Mouse (Mus musculus): Measurements from ENCODE around the gene Psmb3. TPM values are rescaled to one million over a fixed set of nuclear protein-coding genes. Genes with fewer than 3 reads are reported as not detected.
A peak's percentile ranks its signal among the peaks of the same experiment; 100 is the strongest.
"Not testable (repeated sequence)": the region's sequence is repeated elsewhere in the genome, so short reads cannot be mapped to it uniquely, and the experiment has no call there.

Psmb3 gene
- total RNA-seq (2021) = 100 to 1,000 TPM; 141 to 151 TPM

- intact Hi-C loops (cut with DNase I) = loop anchor here (5.0 kb wide), 1 partner anchor 284 kb away; the partner anchor contains the start of gene Plxdc1
- peak; percentile 98 to 99 for DNase-seq
Measured at GRCm38 (mm10) chr11:97703039-97703826, at the start of gene Psmb3. Gene Psmb3, plus strand, starts transcription at chr11:97703399.

DNA sequence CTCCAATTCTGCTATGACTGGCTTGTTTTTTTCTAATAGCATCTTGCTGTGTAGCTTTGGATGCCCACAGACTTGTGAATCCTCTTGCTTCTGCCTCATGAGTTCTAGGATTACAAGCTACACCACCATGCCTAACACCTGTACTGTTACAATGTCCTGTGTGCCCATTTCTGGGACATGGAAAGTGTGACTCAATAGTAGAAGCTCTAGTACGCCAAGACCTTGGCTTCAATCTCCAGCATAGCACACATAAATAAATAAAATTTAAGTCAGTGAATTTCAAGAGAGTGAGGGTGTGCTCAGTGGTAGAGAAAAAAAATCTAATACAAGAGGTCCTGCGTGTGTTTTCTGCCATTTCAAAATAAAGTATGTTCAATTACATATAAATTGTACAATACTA is 49.0 kb upstream of the Psmb3 start:
- intact Hi-C loops (cut with DNase I) = no loop called here
- no peak for DNase-seq

- no peak for DNase-seq
- intact Hi-C loops (cut with DNase I) = no loop called here
Measured at GRCm38 (mm10) chr11:97656269-97656971, 46.8 kb upstream of the Psmb3 start.

DNA sequence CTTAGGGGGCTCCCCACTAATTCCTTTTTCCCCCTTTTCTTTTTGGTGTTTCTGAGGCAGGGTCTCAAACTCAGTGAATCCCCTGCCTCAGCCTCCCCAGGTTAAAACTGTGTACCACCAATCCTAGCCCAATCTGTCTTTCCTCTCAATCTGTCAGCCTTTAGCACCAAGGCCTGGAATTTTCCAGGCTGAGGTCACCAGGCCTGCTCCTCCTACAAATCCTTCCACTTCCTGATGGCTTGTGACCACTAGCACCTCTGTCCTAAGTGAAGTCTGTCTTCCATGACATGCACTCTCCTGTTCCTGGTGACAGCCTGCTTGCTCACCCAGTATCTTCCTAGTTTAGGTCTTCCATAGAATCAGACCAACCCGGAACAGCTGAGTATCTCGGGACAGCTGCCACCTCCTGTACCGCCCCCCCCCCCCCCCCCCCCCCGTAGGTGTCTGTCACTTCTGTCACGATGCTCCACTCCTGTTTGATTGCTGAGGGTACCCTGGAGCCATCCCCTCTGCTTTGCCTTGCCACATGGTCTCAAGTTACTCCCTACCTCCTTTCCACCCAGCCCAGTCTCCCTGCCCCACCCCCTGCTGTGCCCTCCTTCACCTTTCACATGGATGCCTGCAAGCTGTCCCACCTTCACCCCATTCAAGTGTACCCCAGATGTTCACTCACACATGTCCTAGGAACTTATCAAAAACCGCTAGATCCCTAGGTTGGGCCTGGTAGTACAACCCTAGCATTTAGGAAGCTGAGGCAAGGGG is 45.8 kb upstream of the Psmb3 start:
- DNase-seq = no peak
- intact Hi-C loops (cut with DNase I) = no loop called here

DNA sequence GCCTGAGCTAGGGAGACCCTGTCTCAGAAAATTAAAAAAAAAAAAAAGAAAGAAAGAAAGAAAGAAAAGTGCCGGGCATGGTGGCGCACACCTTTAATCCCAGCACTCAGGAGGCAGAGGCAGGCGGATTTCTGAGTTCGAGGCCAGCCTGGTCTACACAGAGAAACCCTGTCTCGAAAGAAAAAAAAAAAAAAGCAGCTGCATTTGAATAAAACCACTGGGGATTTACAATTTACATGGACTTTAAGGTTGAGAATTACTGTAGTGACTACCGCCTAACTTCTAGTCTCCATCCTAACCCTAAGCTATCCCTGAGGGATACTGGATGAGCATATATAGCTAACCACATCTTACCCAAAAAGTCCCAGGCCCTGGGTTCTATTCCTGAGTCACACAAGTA is 45.2 kb upstream of the Psmb3 start:
- intact Hi-C loops (cut with DNase I); DNase-seq: not testable (repeated sequence)

- intact Hi-C loops (cut with DNase I) = no loop called here
- no peak for DNase-seq
Measured at GRCm38 (mm10) chr11:97658751-97659266, 44.4 kb upstream of the Psmb3 start.

- peak in 1 of 2 experiments; percentile 38 for DNase-seq
- intact Hi-C loops (cut with DNase I) = no loop called here
Measured at GRCm38 (mm10) chr11:97659267-97659989, 43.8 kb upstream of the Psmb3 start.

- peak; percentile 77 to 84 for DNase-seq
- intact Hi-C loops (cut with DNase I) = loop anchor here (1.0 to 2.0 kb wide), 2 partner anchors 26 to 39 kb away; no protein-coding TSS in a partner anchor
Measured at GRCm38 (mm10) chr11:97659990-97660714, 43.0 kb upstream of the Psmb3 start.

GRCm38 (mm10) chr11:97660734-97661647 is 42.2 kb upstream of the Psmb3 start:
- DNase-seq = peak in 1 of 2 experiments; percentile 34
- intact Hi-C loops (cut with DNase I) = loop anchor here (1.0 to 2.0 kb wide), 2 partner anchors 25 to 38 kb away; no protein-coding TSS in a partner anchor

- intact Hi-C loops (cut with DNase I) = loop anchor here (2.0 kb wide), 1 partner anchor 37 kb away; no protein-coding TSS in a partner anchor
- DNase-seq = peak; percentile 67 to 71
Measured at GRCm38 (mm10) chr11:97661648-97662133, 41.5 kb upstream of the Psmb3 start.

- intact Hi-C loops (cut with DNase I) = no loop called here
- peak; percentile 50 to 60 for DNase-seq
Measured at GRCm38 (mm10) chr11:97662207-97662892, 40.8 kb upstream of the Psmb3 start.

DNA sequence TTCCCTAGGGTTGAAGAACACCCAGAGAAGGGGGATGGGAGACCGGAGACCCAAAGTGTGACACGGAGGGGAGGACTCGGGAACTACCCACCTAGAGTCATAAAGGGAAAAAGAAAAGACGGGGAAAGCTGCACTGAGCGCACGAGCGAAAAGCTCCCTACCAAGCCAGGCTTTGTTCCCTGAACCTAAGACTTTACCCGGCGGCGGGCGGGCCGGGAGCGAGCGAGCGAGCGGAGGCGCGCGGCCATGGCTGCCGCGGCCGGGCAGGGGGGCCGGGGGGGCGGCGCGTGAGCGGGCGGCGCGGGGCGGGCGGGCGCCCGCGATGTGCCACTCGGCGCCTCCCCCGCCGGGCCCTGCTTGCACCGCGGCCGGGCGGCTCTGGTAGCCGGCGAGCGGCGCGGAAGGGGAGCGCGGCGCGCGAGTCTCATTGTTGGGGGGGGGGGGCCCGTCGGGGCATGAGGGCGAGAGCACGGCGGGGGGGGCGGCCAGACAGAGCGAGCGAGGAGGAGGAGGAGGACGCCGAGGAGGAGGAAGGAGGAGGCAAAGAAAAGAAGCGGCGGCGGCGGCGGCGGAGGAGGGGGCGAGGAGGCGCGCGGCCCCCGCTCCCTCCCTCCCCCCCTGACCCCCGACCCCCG is 40.2 kb upstream of the Psmb3 start, which contains the start of gene Mllt6:
Gene Mllt6, plus strand, starts transcription at position 522 of the 635 bp plus-strand sequence.
- intact Hi-C loops (cut with DNase I) = no loop called here
- peak; percentile 79 to 80 for DNase-seq

GRCm38 (mm10) chr11:97663528-97664338 is 39.5 kb upstream of the Psmb3 start:
- DNase-seq = peak; percentile 73 to 77
- intact Hi-C loops (cut with DNase I) = loop anchor here (1.0 kb wide), 1 partner anchor 22 kb away; the partner anchor contains the start of gene Cisd3

DNA sequence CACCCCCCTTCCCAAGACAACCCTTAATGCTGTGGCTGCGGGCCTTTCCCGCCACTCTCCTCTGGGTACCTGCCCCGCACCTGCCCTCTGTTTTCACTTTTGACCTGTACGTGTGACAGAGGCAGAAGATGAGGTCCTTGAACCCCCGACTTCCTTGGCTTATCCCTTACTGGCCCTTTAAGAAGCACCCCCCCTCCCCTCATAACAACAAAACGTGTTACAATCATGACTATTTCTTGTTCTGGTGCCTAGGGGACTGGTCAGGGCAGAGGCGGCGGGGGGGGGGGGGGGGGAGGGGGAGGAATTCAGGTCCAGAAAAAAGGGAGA is 38.9 kb upstream of the Psmb3 start:
- DNase-seq = no peak
- intact Hi-C loops (cut with DNase I) = loop anchor here (1.0 kb wide), 1 partner anchor 21 kb away; the partner anchor contains the start of gene Cisd3

DNA sequence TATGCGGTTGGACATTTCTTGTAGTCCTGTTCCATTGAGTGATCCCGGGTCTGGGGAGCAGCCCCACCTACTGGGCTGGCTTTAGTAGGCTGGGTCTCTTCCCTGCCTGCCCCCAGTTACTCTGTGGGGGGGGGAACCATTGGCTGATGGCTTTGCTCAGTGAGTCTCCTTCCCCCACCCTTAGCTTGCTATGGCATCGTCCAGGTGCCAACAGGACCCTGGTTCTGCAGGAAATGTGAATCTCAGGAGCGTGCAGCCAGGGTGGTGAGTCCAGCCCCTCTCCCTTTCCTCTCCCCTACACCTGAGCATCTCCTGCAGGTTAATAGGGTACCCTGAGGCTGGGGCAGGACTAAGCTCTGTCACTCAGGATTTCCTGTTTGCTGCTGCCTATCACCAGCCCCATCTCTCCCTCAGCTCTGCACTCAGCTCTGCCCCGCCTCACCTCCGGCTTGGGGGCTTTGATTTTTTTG is 38.4 kb upstream of the Psmb3 start:
- intact Hi-C loops (cut with DNase I) = loop anchor here (1.0 kb wide), 1 partner anchor 20 kb away; the partner anchor contains the start of gene Cisd3
- DNase-seq = no peak

DNA sequence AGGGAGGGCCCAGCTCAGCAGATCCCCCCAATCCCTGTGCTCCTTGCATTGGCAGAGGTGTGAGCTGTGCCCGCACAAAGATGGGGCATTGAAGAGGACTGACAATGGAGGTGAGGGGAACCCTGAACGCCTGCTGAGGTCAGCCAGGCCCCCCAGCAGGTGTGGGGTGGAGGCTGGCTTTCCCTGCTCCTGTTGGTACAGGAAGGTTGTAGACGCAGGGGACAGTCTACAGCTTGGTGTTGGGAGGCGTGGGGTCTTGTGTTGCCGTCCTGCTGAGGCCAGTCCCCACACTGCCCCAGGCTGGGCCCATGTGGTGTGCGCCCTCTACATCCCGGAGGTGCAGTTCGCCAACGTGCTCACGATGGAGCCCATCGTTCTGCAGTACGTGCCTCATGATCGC is 37.8 kb upstream of the Psmb3 start:
- no peak for DNase-seq
- intact Hi-C loops (cut with DNase I) = no loop called here

Measured in heart, postnatal 36 days (tissue).